Mouse (Mus musculus): ENCODE data around the gene Slc35f4. TPM values are rescaled to one million over a fixed set of nuclear protein-coding genes. Genes with fewer than 3 reads are reported as not detected.

Gene Slc35f4
- total RNA-seq, 2 experiments from 2014 or later, result 15.0 to 18.1 TPM

DNA sequence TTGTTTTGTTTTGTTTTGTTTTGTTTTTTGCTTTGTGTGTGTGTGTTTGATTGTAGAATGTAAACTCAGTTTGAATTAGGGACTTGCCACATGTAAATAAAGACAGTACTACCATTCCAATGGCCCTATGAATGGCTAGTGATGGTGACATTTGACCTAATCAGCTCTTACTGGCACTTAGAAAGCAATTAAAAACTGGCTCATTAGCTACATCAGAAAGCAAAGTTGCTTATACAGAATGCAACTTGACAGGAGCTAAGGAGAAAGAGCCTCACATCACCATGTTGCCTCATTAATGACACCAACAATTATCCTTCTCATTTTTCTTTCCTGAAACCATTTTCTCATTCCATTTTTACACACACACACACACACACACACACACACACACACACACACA, 170.3 kb downstream of the Slc35f4 start:
- no peak for DNase-seq (ENCODE audit: low spot score in 2 of 2)

DNA sequence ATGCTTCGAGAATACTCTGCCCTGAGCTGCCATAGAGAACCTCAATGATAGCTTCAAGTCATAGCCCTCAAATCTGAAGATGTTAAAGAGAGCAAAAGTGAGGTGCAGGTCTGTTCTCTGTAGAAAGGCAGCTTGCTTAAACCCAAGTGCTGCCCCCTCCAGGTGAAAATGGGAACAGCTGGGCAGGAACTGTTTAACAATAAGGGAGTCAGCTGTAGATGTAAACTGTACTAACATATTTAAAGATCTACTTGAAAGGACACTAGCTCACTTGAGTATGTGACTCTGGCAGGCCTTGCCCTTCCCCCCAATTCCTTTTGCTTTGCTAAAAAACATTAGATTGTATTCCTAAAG, 177.0 kb downstream of the Slc35f4 start:
- peak; percentile 13 to 23 for DNase-seq (ENCODE audit: low spot score in 2 of 2)

- no peak for DNase-seq (ENCODE audit: low spot score in 2 of 2)
These were observed 177.5 kb downstream of the Slc35f4 start for GRCm38 (mm10) chr14:49348164-49348896.

DNA sequence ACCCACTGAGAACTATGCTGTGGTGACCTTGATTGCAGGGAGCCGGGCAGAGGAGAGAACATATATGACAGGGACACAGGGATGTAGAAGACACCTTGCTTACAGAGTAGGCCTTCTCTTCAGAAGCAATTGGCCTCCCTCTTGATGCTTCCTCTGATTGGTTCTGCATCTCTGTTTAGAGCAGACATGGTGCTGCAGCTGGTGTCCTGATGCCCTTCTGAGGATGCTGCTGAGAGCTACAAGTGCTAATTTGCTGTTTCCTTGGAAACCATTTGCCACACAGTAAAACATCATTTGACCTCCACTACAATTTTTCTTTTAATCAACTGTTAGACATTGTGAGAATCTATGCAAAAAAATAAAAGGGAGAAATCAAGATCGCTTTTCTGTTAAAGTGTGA, 180.0 kb downstream of the Slc35f4 start:
- no peak for DNase-seq (ENCODE audit: low spot score in 2 of 2)

GRCm38 (mm10) chr14:49337011-49337410, 188.8 kb downstream of the Slc35f4 start:
- no peak for DNase-seq (ENCODE audit: low spot score in 2 of 2)

DNA sequence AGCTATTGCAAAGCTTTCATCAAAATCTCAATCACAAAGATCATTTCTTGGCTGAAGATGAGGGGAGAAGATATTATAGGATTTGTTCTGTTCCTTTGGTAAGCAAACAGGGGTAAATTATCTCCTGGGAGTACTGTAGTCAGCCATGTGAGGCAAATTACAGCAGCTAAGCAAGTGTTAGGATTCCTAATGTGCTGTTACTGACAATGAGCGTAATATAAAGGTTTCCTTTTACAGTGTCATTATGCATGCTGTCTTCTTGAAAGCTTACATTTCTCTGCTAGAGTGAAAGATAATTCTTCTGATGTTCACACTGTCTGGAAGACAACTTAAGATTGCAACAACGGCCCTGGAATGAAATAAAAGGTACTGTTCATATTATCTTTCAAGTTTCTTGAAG, 192.0 kb downstream of the Slc35f4 start:
- DNase-seq (ENCODE audit: low spot score in 2 of 2), result no peak

- no peak for DNase-seq (ENCODE audit: low spot score in 2 of 2)
These were observed 209.4 kb downstream of the Slc35f4 start for GRCm38 (mm10) chr14:49316493-49316894.

DNA sequence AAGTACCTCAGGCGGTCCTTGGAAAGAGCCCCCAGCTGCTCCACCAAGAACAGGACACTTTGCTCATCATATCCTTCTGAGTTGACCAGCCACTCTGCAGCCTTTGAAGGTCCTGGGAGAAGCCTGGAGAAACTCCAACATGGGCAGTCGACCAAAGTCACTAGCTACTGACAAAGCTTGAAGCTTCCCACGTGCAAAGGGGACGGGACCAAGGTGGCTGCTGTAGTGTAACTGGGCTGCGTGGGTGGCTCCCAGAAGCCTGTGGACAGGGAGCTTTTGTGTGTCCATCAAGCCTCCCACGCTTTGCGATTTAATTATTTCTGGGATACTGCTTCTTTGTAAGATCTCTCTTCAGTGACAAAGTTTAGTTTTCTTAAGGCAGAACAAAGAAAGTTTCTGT, 211.9 kb downstream of the Slc35f4 start:
- DNase-seq (ENCODE audit: low spot score in 2 of 2), result no peak

DNA sequence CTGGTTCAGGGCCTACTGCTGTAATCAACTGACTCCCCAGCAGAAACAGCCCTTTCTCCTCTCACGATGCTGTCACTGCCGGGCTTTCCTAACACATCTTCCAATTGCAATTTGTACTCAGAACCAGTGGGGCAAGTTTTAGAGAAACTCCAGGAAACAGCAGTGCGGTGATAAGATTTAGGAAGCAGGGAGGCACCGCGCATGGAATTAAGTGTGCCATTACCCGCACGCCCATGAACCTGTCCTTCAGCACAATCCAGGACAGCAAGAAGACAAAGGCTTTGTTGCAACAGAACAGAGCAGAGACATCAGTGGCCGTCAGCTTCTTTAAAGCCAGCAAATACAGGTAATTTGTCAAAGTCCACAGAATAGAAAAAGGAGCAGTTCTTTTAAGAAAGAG, 212.5 kb downstream of the Slc35f4 start:
- no peak for DNase-seq (ENCODE audit: low spot score in 2 of 2)

DNA sequence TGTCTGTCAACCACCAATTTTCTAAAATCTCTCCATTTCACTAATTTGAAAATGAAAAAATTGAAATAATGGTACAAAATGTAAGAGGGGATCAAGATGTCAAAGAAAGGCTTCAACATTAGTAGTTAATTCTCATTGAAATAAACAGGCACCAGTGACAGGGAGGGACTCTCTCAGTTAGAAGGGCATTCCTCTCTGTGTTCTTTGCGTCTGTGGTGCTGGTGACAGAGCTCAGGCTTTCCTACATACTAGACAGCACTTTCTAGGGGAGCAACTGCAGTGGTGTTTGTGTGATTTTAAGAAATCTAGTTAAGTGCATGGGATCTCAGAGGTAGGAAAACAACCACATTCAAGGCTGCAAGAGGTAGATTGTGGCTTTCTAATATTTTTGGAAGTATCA, 214.3 kb downstream of the Slc35f4 start:
- no peak for DNase-seq (ENCODE audit: low spot score in 2 of 2)

DNA sequence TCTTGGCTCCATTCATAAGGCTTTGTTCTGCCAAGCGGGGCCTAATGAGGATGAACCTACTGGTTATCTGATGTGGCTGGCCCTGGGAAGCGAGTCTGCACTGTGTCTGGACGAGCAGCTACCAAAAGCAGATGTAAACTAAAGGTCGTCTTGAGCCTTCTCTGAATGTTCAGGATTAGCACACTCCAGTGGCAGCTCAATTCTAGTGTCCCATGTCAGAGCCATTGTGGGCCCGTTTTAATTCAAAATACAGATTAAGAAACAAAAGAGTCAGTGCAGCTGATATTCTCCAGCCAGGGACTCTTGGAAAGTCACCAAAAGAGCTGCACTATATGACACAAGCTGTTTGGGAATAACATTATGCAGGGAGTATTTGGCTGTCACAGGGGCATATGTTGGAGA, 214.8 kb downstream of the Slc35f4 start:
- peak in 1 of 2 experiments; percentile 24 for DNase-seq (ENCODE audit: low spot score in 2 of 2)

DNA sequence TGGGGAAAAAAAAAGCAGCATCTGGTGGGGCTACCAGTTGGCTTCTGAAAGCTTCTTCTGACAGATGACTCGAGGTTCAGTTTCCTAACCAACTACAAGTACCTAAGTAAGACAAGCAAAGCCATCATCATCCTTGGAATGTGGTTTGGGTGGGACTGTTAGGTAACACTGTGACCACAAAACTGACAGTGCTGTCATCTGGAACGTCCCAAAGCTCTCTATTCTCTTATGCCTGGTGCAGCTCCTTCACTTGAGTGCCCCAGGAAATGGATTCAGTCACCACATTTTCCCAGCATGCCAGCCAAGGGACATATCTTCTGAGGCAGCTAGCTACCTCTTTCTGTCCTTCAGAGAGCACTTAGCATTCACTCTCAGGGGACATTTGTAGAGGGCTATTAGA, 216.2 kb downstream of the Slc35f4 start:
- DNase-seq (ENCODE audit: low spot score in 2 of 2), result no peak

DNA sequence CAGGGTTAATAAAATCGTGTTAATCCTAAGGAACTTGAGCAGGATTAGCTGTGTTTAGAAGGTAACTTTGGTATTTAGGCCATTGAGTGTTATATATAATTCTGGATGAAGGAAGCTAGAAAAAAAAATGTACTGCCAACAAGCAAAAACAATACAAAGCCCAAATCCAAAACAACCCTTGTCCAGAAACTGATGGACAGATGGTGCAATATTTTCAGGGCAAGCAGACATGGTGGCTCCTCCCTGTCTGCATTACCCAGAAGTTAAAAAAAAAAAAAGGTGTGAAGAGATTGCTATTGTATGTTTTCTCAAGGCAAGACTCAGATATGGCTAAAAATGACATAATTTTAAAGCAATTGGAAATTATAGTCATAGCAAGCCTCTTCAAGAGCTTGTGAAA, 217.3 kb downstream of the Slc35f4 start:
- no peak for DNase-seq (ENCODE audit: low spot score in 2 of 2)

GRCm38 (mm10) chr14:49307842-49308241, 218.0 kb downstream of the Slc35f4 start:
- no peak for DNase-seq (ENCODE audit: low spot score in 2 of 2)

DNA sequence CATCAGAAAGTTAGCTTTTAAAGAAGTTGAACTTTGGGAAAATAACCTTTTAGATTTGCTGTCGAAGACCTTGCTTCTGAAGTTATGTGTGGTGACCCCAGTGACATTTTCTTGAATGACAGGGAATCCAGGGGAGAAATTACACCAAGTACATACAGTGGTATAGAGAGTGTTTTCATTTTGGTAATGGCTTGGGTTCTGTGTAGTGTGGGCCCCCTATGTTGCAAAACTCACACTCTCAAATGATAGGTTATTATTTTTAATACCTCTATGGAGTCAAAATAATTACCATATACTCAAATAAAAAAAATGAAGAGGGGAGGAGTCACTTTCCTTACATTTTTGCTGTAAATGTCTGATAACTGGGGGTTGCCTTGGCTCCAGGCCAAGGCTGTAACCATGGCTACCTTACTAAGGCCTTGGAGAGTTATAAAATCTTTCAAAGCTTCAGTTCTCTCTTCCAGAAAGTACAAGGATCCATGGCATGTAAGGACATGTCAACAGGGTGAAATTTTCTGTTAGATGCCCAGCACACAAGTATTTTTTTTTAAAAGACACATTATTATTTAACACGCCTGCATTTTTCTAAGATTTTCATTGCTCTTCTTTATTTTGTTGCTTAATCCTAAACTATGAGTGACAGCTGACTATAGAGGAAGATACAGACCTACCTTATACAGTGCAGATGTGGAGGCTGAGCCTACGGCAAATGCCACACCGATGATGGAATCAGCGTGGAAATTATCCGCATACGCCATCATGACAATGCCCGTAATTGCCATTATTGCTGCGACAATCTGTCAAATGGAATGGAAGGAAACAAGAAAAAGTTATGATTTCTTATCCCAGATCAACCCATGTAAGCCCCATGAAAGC, 220.1 kb downstream of the Slc35f4 start:
- no peak for DNase-seq (ENCODE audit: low spot score in 2 of 2)

- DNase-seq (ENCODE audit: low spot score in 2 of 2), result no peak
These were observed 223.5 kb downstream of the Slc35f4 start for GRCm38 (mm10) chr14:49302271-49302857.

DNA sequence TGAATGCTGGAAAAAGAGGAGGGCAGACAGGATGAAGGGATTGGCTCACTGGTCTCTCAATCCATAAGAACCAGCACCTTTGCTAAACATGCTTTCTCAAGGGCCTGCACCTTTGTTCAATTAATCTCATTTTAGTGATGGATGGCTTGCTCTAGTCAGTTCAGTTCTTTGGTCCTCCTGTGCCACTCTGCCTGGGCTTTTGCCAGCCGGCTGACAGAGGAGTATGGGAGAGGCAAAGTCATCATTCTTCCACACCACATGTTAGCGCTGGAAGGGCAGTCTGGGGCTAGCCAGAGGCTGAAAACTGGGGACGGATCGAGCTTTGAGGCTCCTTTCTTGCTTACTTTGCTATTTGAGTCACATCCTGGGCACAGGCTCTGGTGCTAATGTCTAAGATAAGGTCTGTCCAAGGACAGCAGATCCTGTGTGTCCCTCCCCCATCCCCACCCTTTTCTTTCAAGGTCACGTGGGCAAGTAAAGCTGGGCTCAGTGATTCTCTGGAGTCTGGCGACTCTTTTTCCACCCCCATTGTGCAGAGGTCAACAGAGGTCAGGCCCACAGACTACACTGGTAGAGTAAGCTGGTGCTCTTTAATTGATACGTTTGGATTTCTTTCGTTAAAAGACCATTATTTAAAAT, 224.7 kb downstream of the Slc35f4 start:
- no peak for DNase-seq (ENCODE audit: low spot score in 2 of 2)

DNA sequence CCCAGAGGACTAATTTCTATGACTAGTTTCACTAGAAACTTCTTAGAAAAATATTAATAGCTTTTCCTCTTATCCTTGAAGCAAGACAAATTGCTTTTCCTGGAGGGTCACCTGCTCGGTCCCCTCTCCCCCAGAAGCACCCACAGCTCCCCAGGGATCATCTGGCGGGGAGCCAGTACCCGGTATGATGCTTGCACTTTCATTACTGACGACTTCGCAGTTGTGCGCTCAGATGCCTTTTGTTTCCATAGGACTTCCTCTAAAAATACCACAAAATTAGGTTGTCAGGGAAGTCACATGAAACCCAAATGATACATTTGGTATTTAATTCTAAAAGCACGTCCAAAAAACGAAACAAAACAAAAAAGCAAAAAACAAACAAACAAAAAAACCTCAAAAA, 225.5 kb downstream of the Slc35f4 start:
- DNase-seq (ENCODE audit: low spot score in 2 of 2), result no peak

- DNase-seq (ENCODE audit: low spot score in 2 of 2), result peak in 1 of 2 experiments; percentile 28
These were observed 231.9 kb downstream of the Slc35f4 start for GRCm38 (mm10) chr14:49293802-49294449.

DNA sequence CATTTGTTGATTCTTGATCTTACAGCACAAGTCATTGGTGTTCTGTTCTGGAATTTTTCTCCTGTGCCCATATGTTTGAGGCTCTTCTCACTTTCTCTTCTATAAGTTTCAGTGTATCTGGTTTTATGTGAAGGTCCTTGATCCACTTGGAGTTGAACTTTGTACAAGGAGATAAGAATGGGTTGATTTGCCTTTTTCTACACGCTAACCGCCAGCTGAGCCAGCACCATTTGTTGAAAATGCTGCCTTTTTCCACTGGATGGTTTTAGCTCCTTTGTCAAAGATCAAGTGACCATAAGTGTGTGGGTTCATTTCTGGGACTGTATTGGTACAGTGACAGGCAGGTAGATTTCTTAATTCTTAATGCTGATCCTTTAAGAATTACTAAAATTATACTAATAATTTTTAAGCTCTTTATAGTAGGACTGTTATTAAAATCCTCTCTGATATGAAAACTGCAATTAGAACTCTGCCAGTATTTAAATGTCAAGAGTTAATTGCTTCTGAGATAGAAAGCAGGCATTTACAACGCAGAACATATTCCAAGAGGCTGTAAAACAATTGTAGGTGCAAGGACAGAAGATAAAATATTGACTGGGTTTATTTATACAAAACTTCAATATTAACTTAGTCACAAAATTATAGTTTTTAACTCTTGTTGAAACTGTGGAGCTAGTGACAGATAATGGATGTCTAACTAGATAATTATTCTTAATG, 235.7 kb downstream of the Slc35f4 start:
- no peak for DNase-seq (ENCODE audit: low spot score in 2 of 2)

All from layer of hippocampus, postnatal 14 days (tissue).